Mouse (Mus musculus) intestine, embryonic 14.5 days (tissue): ENCODE measurements around the gene Myo1e. TPM values are rescaled to one million over a fixed set of nuclear protein-coding genes. Genes with fewer than 3 reads are reported as not detected.

Experiments
- ATAC-seq: fragments of 200-750 bp; cut with Nextera tagmentation; replicated peaks from 2 replicates; pipeline ENCODE4 v1.8.0; 2017; ENCODE audit warnings: low read depth, moderate number of reproducible peaks, moderate TSS enrichment, moderate library complexity; ENCODE audit not compliant: low FRiP score, low TSS enrichment
- DNase-seq: peaks from one replicate; pipeline ENCODE4 v3.0.0-alpha.2; 2018; ENCODE audit warnings: low spot score
- H3K27ac ChIP-seq: fragments of 300-500 bp; sonication (generic); 2 replicates; pipeline ENCODE4 v1.5.1; 2014; ENCODE audit warnings: low read depth, mild to moderate bottlenecking, control low read depth
- H3K27me3 ChIP-seq: fragments of 300-500 bp; sonication (generic); replicated peaks from 2 replicates; pipeline ENCODE4 v1.6.1; 2014; ENCODE audit warnings: low read length, control low read depth; ENCODE audit not compliant: control insufficient read depth, insufficient read depth
- H3K36me3 ChIP-seq: fragments of 300-500 bp; sonication (generic); 2 replicates; pipeline ENCODE4 v1.6.1; 2014; ENCODE audit warnings: low read length, control low read depth; ENCODE audit not compliant: control insufficient read depth, insufficient read depth
- H3K4me1 ChIP-seq: fragments of 300-500 bp; sonication (generic); replicated peaks from 2 replicates; pipeline ENCODE4 v1.6.1; 2014; ENCODE audit warnings: low read length, control low read depth, mixed read lengths; ENCODE audit not compliant: control insufficient read depth, insufficient read depth
- H3K4me2 ChIP-seq: fragments of 300-500 bp; sonication (generic); 2 replicates; pipeline ENCODE4 v1.6.1; 2014; ENCODE audit warnings: low read length
- H3K4me3 ChIP-seq: fragments of 300-500 bp; sonication (generic); 2 replicates; pipeline ENCODE4 v1.5.1; 2014; ENCODE audit warnings: low read depth, low read length, control low read depth, mixed read lengths
- H3K9ac ChIP-seq: fragments of 300-500 bp; sonication (generic); 2 replicates; pipeline ENCODE4 v1.6.1; 2014; ENCODE audit warnings: mild to moderate bottlenecking, low read length
- H3K9me3 ChIP-seq: fragments of 300-500 bp; sonication (generic); 2 replicates; pipeline ENCODE4 v1.6.1; 2016; ENCODE audit warnings: low read length, control low read depth; ENCODE audit not compliant: control insufficient read depth
- WGBS: fragments of 180-500 bp; shearing (Covaris S2); extraction: QIAGEN DNeasy Blood & Tissue Kit; methylation state at CpG from one replicate; pipeline ENCODE4 v1.1.7; 2014; 5-methylcytosine and 5-hydroxymethylcytosine counted together
- polyA plus RNA-seq: library from polyadenylated mRNA; unstranded; fragments of >200 nt; fragmentation: Nextera tagmentation; extraction: Ambion mirVana; gene quantifications from 2 replicates; pipeline ENCODE4 v1.2.1, GENCODE M21; 2014

The Myo1e gene
- polyA plus RNA-seq, 1 experiment from 2014 or later: 17.0 TPM

DNA sequence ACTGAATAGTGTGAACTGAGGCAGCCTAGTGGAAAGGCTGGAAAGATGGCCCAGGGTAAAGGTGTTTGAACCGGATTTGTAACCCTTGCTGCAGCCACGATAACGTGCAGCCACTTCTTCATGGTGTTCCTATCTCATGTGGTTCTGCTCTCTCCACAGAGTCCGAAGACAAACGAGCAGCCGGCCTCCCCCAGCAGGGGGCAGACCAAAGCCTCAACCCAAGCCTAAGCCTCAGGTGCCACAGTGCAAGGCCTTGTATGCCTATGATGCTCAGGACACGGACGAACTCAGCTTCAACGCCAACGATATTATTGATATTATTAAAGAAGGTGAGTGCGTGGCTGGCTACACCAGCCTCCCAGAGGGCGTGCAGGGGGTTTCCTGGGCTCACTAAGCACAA lies 188.5 kb downstream of the Myo1e start:
- Histone ChIP-seq H3K9me3 (no peaks in the 10 kb centered on the region), H3K27me3 (no peaks in the 10 kb centered on the region), H3K4me2 (no peak overlapping the region), H3K36me3 (peaks cover 20% of the 10 kb centered on the region), H3K27ac (no peak overlapping the region), H3K4me3 (no peak overlapping the region), H3K4me1 (no peaks in the 10 kb centered on the region), H3K9ac (no peak overlapping the region)
- 92% methylated on average over 12 of the region's 12 CpGs for WGBS
- DNase-seq: no peak
- no peak for ATAC-seq

DNA sequence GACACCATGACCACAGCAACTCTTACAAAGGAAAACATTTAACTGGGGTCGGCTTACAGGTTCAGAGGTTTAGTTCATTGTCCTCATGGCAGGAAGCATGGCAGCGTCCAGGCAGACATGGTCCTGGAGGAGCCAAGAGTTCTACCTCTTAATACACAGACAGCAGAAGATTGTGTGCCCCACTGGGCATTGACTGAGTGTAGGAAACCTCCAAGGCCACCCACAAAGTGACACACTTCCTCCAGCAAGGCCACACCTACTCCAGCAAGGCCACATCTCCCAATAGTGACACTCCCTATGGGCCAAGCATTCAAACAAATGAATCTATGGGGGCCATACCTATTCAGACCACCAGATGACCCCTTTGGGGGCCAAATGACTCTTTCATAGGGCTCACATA lies 188.9 kb downstream of the Myo1e start:
- no peak overlapping the region for H3K4me2 ChIP-seq
- WGBS: 91% methylated on average over 2 of the region's 2 CpGs

DNA sequence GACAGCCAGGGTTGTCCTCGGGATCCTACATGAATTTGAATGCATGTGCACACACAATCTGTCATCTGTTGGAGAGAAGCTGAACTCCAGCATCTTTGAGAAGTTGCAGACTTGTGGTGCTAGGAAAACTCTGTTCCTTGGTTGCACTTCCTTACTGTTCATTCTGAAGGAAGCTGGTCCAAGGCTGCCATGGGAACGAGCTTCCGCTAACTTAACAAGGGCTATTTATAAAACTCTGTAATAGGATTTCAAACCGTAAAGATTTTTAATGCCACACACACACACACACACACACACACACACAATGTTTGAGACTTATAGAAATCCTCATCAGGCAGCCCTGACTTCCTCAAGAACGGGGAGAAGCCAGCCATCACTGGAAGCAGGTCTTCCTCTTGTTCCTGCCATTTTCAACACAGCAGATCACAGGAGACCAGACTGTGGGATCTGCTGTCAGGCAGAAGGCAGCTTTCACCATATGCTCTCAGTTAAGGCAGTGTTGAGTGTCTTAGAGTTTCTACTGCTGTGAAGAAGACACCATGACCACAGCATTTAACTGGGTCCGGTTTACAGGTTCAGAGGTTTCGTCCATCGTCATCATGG lies 194.9 kb downstream of the Myo1e start:
- Histone ChIP-seq H3K4me1 (no peaks in the 10 kb centered on the region), H3K9ac (no peak overlapping the region), H3K36me3 (peaks cover 13% of the 10 kb centered on the region), H3K9me3 (no peaks in the 10 kb centered on the region), H3K27ac (no peak overlapping the region), H3K27me3 (no peaks in the 10 kb centered on the region), H3K4me2 (no peak overlapping the region), H3K4me3 (no peak overlapping the region)
- DNase-seq (no peak), ATAC-seq (no peak)
- 86% methylated on average over 8 of the region's 8 CpGs for WGBS

More for the DNA sequence above, 188.9 kb downstream of the Myo1e start:
- no peaks in the 10 kb centered on the region for H3K27me3 ChIP-seq
- H3K4me3 ChIP-seq: no peak overlapping the region
- no peak overlapping the region for H3K9ac ChIP-seq
- no peak overlapping the region for H3K27ac ChIP-seq
- no peak for DNase-seq
- H3K4me1 ChIP-seq: no peaks in the 10 kb centered on the region
- H3K36me3 ChIP-seq: peaks cover 20% of the 10 kb centered on the region
- no peak for ATAC-seq
- H3K9me3 ChIP-seq: no peaks in the 10 kb centered on the region

DNA sequence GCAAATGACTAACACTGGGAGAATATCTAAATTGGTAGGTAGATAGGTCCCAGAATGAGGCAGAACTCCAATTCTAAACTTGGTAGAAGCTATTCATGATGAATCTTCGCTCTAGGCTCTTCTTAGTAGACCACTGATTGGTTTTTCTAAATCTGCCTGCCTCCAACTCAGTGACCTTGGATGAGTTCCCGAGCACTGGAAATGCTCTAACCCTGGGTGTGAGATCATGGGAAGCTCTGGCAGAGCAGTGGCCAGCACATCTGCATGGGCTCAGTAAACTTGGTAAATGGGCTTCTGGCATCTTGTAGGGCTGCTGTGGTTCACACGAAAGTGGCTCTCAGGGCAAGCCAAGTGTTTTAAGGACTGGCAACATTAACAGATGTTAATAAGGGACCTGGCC lies 199.4 kb downstream of the Myo1e start:
- DNase-seq (no peak), ATAC-seq (no peak)
- no peak overlapping the region for H3K4me2 ChIP-seq
- H3K9me3 ChIP-seq: no peaks in the 10 kb centered on the region
- H3K4me3 ChIP-seq: no peak overlapping the region
- peaks cover 49% of the 10 kb centered on the region for H3K36me3 ChIP-seq
- H3K27me3 ChIP-seq: no peaks in the 10 kb centered on the region
- no peaks in the 10 kb centered on the region for H3K4me1 ChIP-seq
- H3K9ac ChIP-seq: no peak overlapping the region
- WGBS: 93% methylated on average over 3 of the region's 3 CpGs
- H3K27ac ChIP-seq: no peak overlapping the region

DNA sequence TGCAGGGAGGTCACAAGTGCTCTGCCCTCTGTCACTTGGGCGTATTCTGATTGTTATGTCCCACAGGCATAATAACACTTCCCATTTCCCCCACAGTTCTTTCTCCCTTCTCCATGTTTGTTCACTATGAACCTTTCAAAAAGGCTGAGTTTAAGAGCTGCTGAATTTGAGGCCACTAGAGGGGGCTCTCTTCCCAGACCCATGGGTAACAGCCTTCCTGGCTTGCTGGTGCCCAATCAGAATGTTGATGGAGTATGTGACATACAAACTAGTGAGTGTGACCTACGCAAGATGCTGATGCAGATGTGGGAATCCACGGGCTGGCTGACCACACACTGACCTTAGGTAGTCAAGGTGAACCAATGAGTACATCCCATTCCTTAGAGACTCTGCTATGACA lies 201.6 kb downstream of the Myo1e start:
- Histone ChIP-seq H3K36me3 (peaks cover 71% of the 10 kb centered on the region), H3K27me3 (no peaks in the 10 kb centered on the region), H3K9ac (no peak overlapping the region), H3K9me3 (no peaks in the 10 kb centered on the region), H3K27ac (no peak overlapping the region), H3K4me3 (no peak overlapping the region), H3K4me1 (no peaks in the 10 kb centered on the region), H3K4me2 (no peak overlapping the region)
- 91% methylated on average over 3 of the region's 3 CpGs for WGBS
- ATAC-seq (no peak), DNase-seq (no peak)

DNA sequence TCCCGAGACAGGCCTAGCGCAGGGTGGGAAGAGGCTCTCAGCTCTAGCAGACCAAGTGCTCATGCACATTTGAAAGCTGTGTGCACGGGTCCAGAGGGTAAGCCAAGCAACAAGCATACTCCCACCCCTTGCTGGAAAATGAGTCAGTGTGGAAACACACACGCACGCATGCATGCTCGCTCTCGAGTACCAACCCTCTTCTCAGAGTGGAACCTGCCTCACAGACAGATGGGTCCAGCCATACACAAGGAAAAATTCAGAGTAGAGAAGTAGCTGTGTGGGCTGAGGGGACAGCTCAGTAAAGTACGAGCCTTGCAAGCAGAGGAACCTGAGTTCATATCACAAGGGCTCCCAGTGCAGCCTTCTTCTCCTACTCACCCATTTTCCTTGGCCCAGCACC lies 202.6 kb downstream of the Myo1e start:
- no peak for ATAC-seq
- H3K27ac ChIP-seq: no peak overlapping the region
- H3K9me3 ChIP-seq: no peaks in the 10 kb centered on the region
- no peaks in the 10 kb centered on the region for H3K4me1 ChIP-seq
- no peak overlapping the region for H3K4me2 ChIP-seq
- H3K4me3 ChIP-seq: no peak overlapping the region
- WGBS: 96% methylated on average over 8 of the region's 8 CpGs
- no peak for DNase-seq
- H3K27me3 ChIP-seq: no peaks in the 10 kb centered on the region
- H3K36me3 ChIP-seq: peaks cover 76% of the 10 kb centered on the region
- no peak overlapping the region for H3K9ac ChIP-seq

DNA sequence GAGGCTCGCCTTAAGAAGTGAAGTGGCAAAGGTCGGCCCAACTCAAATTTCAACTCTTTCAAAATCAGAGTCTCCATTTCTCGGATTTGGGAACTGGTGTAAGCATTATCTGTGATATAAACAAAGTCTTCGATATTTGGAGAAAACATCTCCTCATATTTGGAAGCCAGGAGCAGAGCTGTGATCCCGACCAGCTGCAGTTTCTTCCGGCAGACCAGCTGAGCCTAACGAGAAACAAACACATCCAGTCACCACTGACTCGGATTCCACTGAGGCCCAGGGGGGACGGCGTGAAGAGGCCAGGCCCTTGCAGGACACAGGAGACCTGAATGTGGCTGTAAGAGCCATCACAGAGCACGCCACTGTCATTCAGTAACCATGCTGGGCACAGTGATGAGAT lies 203.5 kb downstream of the Myo1e start:
- Histone ChIP-seq H3K9ac (no peak overlapping the region), H3K4me1 (no peaks in the 10 kb centered on the region), H3K4me2 (no peak overlapping the region), H3K27ac (no peak overlapping the region), H3K4me3 (no peak overlapping the region), H3K9me3 (no peaks in the 10 kb centered on the region), H3K36me3 (peaks cover 85% of the 10 kb centered on the region), H3K27me3 (no peaks in the 10 kb centered on the region)
- ATAC-seq (no peak), DNase-seq (no peak)
- 68% methylated on average over 11 of the region's 11 CpGs for WGBS

DNA sequence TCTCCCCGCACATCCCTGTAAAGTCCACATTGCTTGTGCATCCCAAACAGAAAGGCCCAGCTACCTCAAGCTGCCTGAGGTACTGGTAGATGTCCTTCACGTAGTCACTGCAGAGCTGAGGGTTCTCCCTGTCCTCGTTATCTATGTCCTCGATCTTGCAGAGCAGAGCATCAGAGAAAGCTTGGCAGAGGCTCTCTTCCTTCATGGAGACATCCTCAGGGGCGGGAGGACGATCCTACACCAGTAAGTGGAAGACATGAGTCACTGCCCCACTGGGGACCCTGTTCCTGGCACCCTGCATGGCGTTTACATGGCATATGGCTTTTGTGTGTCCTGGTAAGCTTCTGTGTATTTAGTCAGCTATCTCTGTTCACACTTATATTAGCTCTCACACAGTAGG lies 205.9 kb downstream of the Myo1e start:
- no peak for ATAC-seq

DNA sequence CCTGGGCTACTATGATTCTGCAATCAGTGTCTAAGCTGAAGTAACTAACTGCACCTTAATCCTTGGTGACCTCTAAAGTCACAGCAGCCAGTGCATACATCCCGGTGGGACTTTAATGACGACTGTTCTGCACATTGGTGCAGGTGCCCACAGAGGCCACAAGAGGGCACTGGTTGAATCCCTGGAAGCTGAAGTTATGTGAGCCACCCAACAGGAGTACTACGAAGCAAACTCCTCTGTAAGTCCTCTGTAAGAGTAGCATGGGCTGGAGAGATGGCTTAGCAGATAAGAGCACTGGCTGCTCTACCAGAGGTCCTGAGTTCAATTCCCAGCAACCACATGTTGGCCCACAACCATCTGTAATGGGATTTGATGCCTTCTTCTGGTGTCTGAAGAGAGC lies 209.3 kb downstream of the Myo1e start:
- Histone ChIP-seq H3K4me3 (no peak overlapping the region), H3K9ac (no peak overlapping the region), H3K4me2 (no peak overlapping the region), H3K27ac (no peak overlapping the region), H3K27me3 (no peaks in the 10 kb centered on the region), H3K4me1 (peaks cover 7% of the 10 kb centered on the region; the same call in 1 of the 2 replicates), H3K36me3 (peaks cover 64% of the 10 kb centered on the region), H3K9me3 (no peaks in the 10 kb centered on the region)
- DNase-seq: no peak
- WGBS: 90% methylated on average over 3 of the region's 3 CpGs
- no peak for ATAC-seq

More for the DNA sequence above, 205.9 kb downstream of the Myo1e start:
- DNase-seq: no peak
- Histone ChIP-seq H3K4me2 (no peak overlapping the region), H3K4me3 (no peak overlapping the region), H3K27me3 (no peaks in the 10 kb centered on the region), H3K9ac (no peak overlapping the region), H3K27ac (no peak overlapping the region), H3K4me1 (no peaks in the 10 kb centered on the region), H3K9me3 (no peaks in the 10 kb centered on the region), H3K36me3 (peaks cover 89% of the 10 kb centered on the region)
- WGBS: 89% methylated on average over 7 of the region's 7 CpGs
